Mouse (Mus musculus): Measurements from ENCODE around the gene Nid1. TPM values are rescaled to one million over a fixed set of nuclear protein-coding genes. Genes with fewer than 3 reads are reported as not detected.
A peak's percentile ranks its signal among the peaks of the same experiment; 100 is the strongest.
"Not testable (repeated sequence)": the region's sequence is repeated elsewhere in the genome, so short reads cannot be mapped to it uniquely, and the experiment has no call there.

The Nid1 gene
- total RNA-seq (2017): 5.5 and 7.6 TPM in 2 replicates

DNA sequence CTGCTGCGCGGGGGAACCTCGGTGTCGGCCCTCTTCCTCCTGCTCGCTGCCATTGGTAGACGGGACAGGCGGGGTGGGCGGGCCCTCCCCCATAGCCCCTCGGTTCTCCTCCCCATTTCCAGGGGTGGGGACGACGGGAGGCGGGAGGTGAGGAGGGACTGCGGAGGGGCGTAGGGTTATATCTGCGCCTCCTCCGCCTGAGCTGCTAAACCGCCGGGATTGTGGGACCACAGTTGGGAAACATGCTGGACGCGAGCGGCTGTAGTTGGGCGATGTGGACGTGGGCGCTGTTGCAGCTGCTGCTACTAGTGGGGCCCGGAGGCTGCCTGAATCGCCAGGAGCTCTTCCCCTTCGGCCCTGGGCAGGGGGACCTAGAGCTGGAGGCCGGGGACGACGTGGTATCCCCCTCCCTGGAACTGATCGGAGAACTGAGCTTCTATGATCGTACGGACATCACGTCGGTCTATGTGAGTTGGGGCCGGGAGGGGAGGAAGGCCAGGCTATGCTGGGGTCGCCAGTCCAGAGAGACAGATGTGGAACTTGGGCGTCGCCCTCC, at the start of gene Nid1:
Gene Nid1, plus strand, starts transcription at position 92 of the 556 bp plus-strand sequence.
- 0 out of 2 replicates have a peak, but pooled peaks have one; percentile 13 for ATAC-seq (ENCODE audit: extremely low read depth, insufficient number of reproducible peaks, low FRiP score, poor library complexity, severe bottlenecking)

DNA sequence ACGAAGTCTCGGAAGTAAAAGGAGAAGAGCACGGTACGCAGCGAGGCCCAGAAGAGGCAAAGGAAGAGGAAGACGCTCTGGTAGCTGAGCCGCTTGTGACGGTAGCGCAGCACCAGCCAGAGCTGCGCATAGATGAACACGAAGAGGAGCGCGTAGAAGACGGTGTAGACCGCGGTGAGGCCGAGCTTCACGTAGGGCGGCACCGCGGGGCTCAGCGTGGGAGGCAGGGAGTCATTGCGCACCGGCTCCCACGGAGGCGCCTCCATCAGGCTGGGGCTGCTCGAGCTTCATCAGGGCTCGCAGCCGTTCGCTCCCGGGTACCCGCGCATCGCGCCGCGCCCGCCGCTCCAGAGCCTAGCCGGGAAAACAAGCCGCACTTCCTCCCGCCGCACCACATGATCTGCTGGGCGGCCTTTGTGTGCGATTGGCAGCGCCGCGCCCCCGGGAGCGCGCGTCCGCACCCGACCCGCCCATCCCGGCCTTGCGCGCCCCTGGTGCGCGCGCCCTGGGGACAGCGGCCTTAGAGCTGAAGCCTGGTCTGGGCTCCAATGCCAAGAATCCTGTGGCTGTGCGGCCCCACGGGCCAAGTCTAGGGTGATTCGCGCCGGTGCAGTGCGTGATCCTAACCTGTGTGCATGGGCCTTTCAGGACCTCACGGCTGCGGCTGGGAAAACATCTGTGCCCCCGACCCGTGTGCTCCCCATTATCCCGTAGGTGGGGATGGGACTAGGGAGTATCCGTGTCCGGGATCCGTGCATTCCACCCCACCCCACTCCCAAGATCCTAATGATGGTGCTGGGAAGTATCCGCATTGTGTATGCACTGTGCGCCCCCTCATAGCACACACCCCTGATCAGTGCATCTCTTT, 43.9 kb upstream of the Nid1 start, which contains the start of gene Gpr137b:
Gene Gpr137b, minus strand, starts transcription at position 787 of the 868 bp plus-strand sequence.
- peak; percentile 72 for ATAC-seq (ENCODE audit: extremely low read depth, insufficient number of reproducible peaks, low FRiP score, poor library complexity, severe bottlenecking)

- peak; percentile 18; the same call in 1 of the 2 replicates for ATAC-seq (ENCODE audit: extremely low read depth, insufficient number of reproducible peaks, low FRiP score, poor library complexity, severe bottlenecking)
Measured at GRCm38 (mm10) chr13:13394096-13394395, 43.3 kb upstream of the Nid1 start.

GRCm38 (mm10) chr13:13400851-13401250, 36.5 kb upstream of the Nid1 start:
- not testable (repeated sequence) for ATAC-seq (ENCODE audit: extremely low read depth, insufficient number of reproducible peaks, low FRiP score, poor library complexity, severe bottlenecking)

DNA sequence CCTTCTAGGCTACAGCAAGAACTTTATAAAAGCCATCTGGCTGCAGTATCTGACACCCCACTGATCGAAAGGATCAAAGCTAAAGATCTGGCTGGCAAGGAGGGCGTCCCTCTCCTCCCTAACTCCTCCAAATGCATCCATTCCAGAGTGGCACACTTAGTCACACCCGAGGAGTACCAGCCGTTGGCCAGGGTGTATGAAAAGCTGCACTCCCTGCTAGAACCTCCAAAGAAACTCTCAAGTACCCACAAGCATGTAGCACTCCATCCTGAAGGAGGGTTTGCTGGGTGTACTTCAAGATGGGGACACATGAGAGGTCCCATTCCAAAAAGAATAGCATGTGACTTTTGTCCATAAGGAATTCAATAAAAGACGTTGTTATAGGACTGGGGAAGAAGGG, 34.5 kb upstream of the Nid1 start:
- not testable (repeated sequence) for ATAC-seq (ENCODE audit: extremely low read depth, insufficient number of reproducible peaks, low FRiP score, poor library complexity, severe bottlenecking)

- ATAC-seq (ENCODE audit: extremely low read depth, insufficient number of reproducible peaks, low FRiP score, poor library complexity, severe bottlenecking): not testable (repeated sequence)
Measured at GRCm38 (mm10) chr13:13403366-13403765, 34.0 kb upstream of the Nid1 start.

- not testable (repeated sequence) for ATAC-seq (ENCODE audit: extremely low read depth, insufficient number of reproducible peaks, low FRiP score, poor library complexity, severe bottlenecking)
Measured at GRCm38 (mm10) chr13:13403839-13404238, 33.5 kb upstream of the Nid1 start.

- not testable (repeated sequence) for ATAC-seq (ENCODE audit: extremely low read depth, insufficient number of reproducible peaks, low FRiP score, poor library complexity, severe bottlenecking)
Measured at GRCm38 (mm10) chr13:13404517-13405155, 32.7 kb upstream of the Nid1 start.

DNA sequence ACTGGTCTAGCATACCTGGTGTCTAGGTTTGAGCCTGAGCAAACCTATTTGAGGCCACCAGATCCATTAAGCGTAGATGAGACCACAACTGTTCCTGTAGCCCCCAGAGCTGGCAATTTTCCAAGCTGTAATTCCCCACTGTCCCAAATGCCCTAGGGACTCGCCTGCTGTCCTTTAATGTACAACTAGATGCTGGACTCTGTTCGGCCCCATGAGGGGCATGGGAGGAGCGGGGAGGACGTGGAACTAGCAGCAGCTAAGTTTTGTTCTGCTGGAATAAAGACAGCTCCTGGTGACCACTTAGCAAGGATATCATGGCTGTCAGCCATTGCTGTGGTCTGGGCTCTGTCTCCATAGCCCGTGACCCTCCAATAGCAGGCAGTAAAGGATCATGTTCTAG, 31.8 kb upstream of the Nid1 start:
- ATAC-seq (ENCODE audit: extremely low read depth, insufficient number of reproducible peaks, low FRiP score, poor library complexity, severe bottlenecking): not testable (repeated sequence)

DNA sequence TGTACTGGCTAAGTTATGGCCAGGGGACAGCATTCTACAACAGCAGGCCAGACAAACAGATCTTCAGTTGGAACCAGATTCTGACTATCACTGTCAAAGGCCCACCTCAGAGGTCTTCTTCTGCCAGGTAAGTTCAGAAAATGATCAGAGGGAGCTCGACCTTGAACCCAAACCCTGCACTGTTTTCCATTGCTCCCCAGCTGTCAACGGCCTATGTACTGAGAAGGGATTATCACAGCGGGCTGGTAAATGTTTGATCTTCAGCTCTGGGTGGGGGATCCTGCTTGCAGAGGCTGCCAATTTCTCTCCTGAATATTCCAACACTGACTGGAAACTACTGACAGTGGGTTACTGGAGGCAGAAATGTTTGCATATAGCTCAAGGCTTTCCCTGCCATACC, 23.1 kb upstream of the Nid1 start:
- no peak for ATAC-seq (ENCODE audit: extremely low read depth, insufficient number of reproducible peaks, low FRiP score, poor library complexity, severe bottlenecking)

DNA sequence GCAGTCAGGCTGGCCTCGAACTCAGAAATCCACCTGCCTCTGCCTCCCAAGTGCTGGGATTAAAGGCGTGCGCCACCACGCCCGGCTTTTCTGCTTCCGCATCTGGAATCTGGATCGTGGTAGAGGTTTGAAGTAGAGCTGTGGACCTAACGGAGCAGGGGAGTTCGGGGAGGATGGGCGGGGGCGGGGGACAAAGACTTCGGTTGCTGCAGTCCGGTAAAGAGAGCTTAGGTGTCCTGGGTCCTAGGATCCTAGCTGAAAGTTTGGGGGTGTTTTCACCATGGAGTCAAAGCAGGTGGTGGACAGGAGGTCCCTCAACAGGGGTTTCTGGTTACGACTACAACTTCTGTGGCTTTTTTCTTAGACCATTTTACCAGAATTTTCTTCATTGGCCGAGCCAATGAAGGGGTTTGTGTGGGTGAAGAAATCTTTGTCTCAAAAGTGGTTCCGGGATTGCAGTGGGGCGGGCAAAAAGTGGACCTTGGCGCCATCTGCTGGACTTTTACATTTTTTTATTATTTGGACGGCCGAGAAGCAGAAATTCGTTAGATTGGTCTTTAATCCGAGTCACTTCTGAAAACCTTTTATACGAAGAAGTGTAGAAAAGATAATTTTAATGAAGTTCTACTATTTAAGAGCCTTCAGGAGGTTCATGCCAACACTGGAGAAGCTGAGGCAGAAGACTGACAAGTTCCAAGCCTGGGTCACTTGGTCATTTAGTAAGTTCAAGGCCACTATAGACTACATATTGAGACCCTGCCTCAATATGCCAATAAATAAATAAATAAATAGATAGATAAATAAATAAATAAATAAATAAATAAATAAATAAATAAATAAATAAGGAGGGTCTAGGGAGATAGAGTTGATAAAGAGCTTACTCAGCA, 22.0 kb upstream of the Nid1 start:
- ATAC-seq (ENCODE audit: extremely low read depth, insufficient number of reproducible peaks, low FRiP score, poor library complexity, severe bottlenecking): peak; percentile 67; the same call in 1 of the 2 replicates

GRCm38 (mm10) chr13:13416007-13416337, 21.4 kb upstream of the Nid1 start:
- ATAC-seq (ENCODE audit: extremely low read depth, insufficient number of reproducible peaks, low FRiP score, poor library complexity, severe bottlenecking): not testable (repeated sequence)

DNA sequence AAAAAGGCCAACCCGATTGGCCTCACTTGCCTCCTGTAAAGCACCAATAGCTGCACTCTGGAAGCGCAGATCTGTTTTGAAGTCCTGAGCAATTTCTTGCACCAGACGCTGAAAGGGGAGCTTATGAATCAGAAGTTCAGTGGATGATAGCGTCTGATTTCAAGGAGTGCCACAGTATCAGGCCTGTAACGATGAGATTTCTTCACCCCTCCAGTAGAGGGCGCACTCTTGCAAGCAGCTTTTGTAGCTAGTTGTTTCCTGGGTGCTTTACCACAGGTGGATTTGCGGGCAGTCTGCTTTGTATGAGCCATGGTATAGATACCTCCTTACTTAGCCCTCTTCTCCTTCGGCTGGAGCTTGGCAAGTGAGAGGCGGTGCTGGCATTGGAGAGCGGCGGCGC, 18.5 kb upstream of the Nid1 start:
- ATAC-seq (ENCODE audit: extremely low read depth, insufficient number of reproducible peaks, low FRiP score, poor library complexity, severe bottlenecking): not testable (repeated sequence)

DNA sequence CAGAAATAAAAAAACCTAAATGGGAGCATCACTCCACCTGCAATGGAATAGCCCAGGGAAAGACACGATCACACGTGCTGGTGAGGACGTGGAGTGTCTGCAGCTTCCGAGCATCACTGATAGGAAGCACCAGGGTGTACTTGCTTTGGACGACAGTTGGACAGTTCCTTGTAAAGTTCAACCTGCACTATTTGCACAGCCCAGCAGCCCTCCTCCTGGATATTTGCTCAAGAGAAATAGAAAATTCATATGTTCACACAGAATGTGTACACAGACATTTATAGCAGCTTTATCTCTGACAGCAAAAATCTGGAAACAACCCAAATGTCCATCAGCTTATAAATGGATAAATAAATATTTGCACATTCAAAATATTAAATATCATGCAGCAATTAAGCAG, 14.1 kb upstream of the Nid1 start:
- ATAC-seq (ENCODE audit: extremely low read depth, insufficient number of reproducible peaks, low FRiP score, poor library complexity, severe bottlenecking): not testable (repeated sequence)

DNA sequence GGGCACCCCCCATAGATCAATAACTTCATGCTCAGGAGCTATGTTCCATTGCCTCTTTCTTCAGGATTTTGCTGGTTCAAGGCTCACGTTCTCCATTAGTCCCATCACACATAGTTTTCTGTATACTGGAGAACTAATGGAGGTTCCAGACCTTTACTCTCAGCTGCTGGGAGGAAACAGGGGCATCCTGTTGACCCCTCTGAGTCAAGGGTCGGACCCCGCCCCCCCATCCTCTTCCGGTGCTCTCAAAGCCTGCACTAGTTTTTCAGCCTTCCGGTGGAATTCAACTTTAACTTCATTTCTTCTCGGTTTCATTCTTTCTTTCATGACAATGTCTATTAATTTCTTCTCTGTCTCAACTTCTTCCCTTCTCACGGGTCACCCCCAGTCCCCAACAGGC, 1.2 kb upstream of the Nid1 start:
- not testable (repeated sequence) for ATAC-seq (ENCODE audit: extremely low read depth, insufficient number of reproducible peaks, low FRiP score, poor library complexity, severe bottlenecking)

- peak; percentile 13; the same call in 1 of the 2 replicates for ATAC-seq (ENCODE audit: extremely low read depth, insufficient number of reproducible peaks, low FRiP score, poor library complexity, severe bottlenecking)
Measured at GRCm38 (mm10) chr13:13438112-13438953, 982 bp downstream of the Nid1 start.

DNA sequence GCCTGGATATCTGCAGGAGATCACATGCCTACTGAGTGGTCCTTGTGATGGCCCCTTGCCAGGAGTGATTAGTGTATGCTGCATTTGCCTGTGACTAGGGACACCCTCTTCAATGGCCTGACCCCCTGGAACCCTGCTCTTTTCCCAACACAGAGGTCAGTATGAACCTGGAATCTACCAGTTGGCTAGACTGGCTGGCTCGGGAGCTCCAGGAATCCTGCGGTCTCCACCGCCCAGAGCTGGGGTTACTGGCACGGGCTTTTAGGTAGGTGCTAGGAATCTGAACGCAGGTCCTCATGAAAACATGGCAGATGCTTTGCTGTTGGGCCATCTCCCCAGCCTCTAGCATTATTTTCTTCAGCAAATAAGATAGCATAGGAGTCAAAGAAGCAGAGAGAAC, 8.2 kb downstream of the Nid1 start:
- ATAC-seq (ENCODE audit: extremely low read depth, insufficient number of reproducible peaks, low FRiP score, poor library complexity, severe bottlenecking): not testable (repeated sequence)

Measured in neutrophil, adult 5-6 weeks (primary cell).